Mouse (Mus musculus) MEL (cell line): ENCODE measurements at regions not wholly inside any gene's neighbourhood (a gene's known extent, or its start where the extent isn't known, plus 50 kb on each side); places are given as distances from the start of the nearest gene placed in this dataset.

Experiments used
- DNase-seq: peaks from one replicate; pipeline ENCODE4 v3.0.0; 2011; ENCODE audit warnings: low read depth, low spot score
- H3K27ac ChIP-seq: 2 replicates; pipeline ENCODE4 v1.5.1; 2012; ENCODE audit warnings: low read depth, mild to moderate bottlenecking, control low read depth, low read length, moderate library complexity; ENCODE audit not compliant: control insufficient read depth
- H3K27me3 ChIP-seq, 2 experiments: fragments of 150-350 bp in 1 of 2; sonication (generic) in 1 of 2; 2 replicates each; pipeline ENCODE4 v1.6.1; 2012; ENCODE audit warnings: low read length in 2 of 2, mild to moderate bottlenecking in 2 of 2, improper control_type of control experiment in 1 of 2, moderate library complexity in 1 of 2; ENCODE audit not compliant: insufficient read depth in 2 of 2, control insufficient read depth in 1 of 2
- H3K36me3 ChIP-seq, 2 experiments: 2 replicates each; pipeline ENCODE4 v1.6.1; 2012 to 2014; ENCODE audit warnings: low read length in 2 of 2, improper control_type of control experiment in 1 of 2, inconsistent platforms in 1 of 2, mild to moderate bottlenecking in 1 of 2; ENCODE audit not compliant: insufficient read depth in 2 of 2, control insufficient read depth in 1 of 2
- H3K4me1 ChIP-seq, 2 experiments: fragments of 150-350 bp in 1 of 2; sonication (generic) in 1 of 2; 2 replicates each; pipeline ENCODE4 v1.6.1; 2012; ENCODE audit warnings: low read length in 2 of 2, improper control_type of control experiment in 1 of 2, mild to moderate bottlenecking in 1 of 2; ENCODE audit not compliant: insufficient read depth in 2 of 2, control insufficient read depth in 1 of 2
- H3K4me3 ChIP-seq, 2 experiments: fragments of 150-350 bp in 1 of 2; sonication (generic) in 1 of 2; 2 replicates each; pipeline ENCODE4 v1.5.1; 2012; ENCODE audit warnings: low read depth in 2 of 2, low read length in 2 of 2, mild to moderate bottlenecking in 2 of 2, moderate library complexity in 2 of 2, control low read depth in 1 of 2, improper control_type of control experiment in 1 of 2; ENCODE audit not compliant: control insufficient read depth in 1 of 2, insufficient read depth in 1 of 2
- H3K79me2 ChIP-seq: 2 replicates; pipeline ENCODE4 v1.6.1; 2012; ENCODE audit warnings: mild to moderate bottlenecking, low read length, moderate library complexity; ENCODE audit not compliant: control insufficient read depth, poor library complexity, insufficient read depth
- H3K9ac ChIP-seq: 2 replicates; pipeline ENCODE4 v1.6.1; 2012; ENCODE audit warnings: low read depth, mild to moderate bottlenecking, control low read depth, low read length, moderate library complexity; ENCODE audit not compliant: control insufficient read depth, poor library complexity, severe bottlenecking
- H3K9me3 ChIP-seq: fragments of 150-350 bp; sonication (generic); replicated peaks from 2 replicates; pipeline ENCODE4 v1.6.1; 2012; ENCODE audit warnings: mild to moderate bottlenecking, low read length, improper control_type of control experiment, moderate library complexity; ENCODE audit not compliant: insufficient read depth
- BHLHE40 ChIP-seq: IDR thresholded peaks from 2 replicates; pipeline ENCODE4 v1.6.1; 2012; ENCODE audit warnings: low read depth, mild to moderate bottlenecking, inconsistent platforms, low read length, improper control_type of control experiment, borderline replicate concordance
- CTCF ChIP-seq, 3 experiments: IDR thresholded peaks in 2 of 3; conservative IDR thresholded peaks in 1 of 3; 2 replicates each; pipeline ENCODE4 v1.5.1; 2011 to 2012; ENCODE audit warnings: low read length in 3 of 3, low read depth in 2 of 3, mild to moderate bottlenecking in 2 of 3, improper control_type of control experiment in 1 of 3, inconsistent platforms in 1 of 3, mixed read lengths in 1 of 3, moderate library complexity in 1 of 3; ENCODE audit not compliant: control insufficient read depth in 1 of 3, insufficient read depth in 1 of 3, poor library complexity in 1 of 3, severe bottlenecking in 1 of 3
- E2F4 ChIP-seq: IDR thresholded peaks from 2 replicates; pipeline ENCODE4 v1.6.1; 2011; ENCODE audit warnings: low read depth, low read length, improper control_type of control experiment, borderline replicate concordance
- EP300 ChIP-seq, 2 experiments: IDR thresholded peaks; 2 replicates each; pipeline ENCODE4 v1.6.1; 2011; ENCODE audit warnings: improper control_type of control experiment in 2 of 2, low read length in 2 of 2, low read depth in 1 of 2, mild to moderate bottlenecking in 1 of 2
- ETS1 ChIP-seq: IDR thresholded peaks from 2 replicates; pipeline ENCODE4 v1.6.1; 2012; ENCODE audit warnings: low read depth, mild to moderate bottlenecking, inconsistent platforms, low read length, improper control_type of control experiment, moderate library complexity
- GATA1 ChIP-seq: IDR thresholded peaks from 2 replicates; pipeline ENCODE4 v1.6.1; 2011; ENCODE audit warnings: low read depth, low read length, improper control_type of control experiment
- HCFC1 ChIP-seq: IDR thresholded peaks from 2 replicates; pipeline ENCODE4 v1.6.1; 2012; ENCODE audit warnings: low read depth, mild to moderate bottlenecking, inconsistent platforms, low read length, improper control_type of control experiment, moderate library complexity
- JUND ChIP-seq: IDR thresholded peaks from 2 replicates; pipeline ENCODE4 v1.6.1; 2011; ENCODE audit warnings: low read depth, mild to moderate bottlenecking, improper control_type of control experiment, low read length
- MAZ ChIP-seq: IDR thresholded peaks from 2 replicates; pipeline ENCODE4 v1.6.1; 2012; ENCODE audit warnings: low read depth, mild to moderate bottlenecking, inconsistent platforms, low read length, improper control_type of control experiment
- MEF2A ChIP-seq: IDR thresholded peaks from 2 replicates; pipeline ENCODE4 v1.6.1; 2014; ENCODE audit warnings: low read depth, mild to moderate bottlenecking, inconsistent platforms, low read length, improper control_type of control experiment; ENCODE audit not compliant: poor library complexity, insufficient replicate concordance, severe bottlenecking; ENCODE audit errors: extremely low read depth
- MYB ChIP-seq: IDR thresholded peaks from 2 replicates; pipeline ENCODE4 v1.6.1; 2011; ENCODE audit warnings: mild to moderate bottlenecking, low read depth, low read length, improper control_type of control experiment
- NRF1 ChIP-seq: IDR thresholded peaks from 2 replicates; pipeline ENCODE4 v1.6.1; 2014; ENCODE audit warnings: low read depth, mild to moderate bottlenecking, inconsistent platforms, low read length, improper control_type of control experiment, moderate library complexity; ENCODE audit not compliant: poor library complexity, insufficient read depth, severe bottlenecking
- POLR2A ChIP-seq, 2 experiments: IDR thresholded peaks; 2 replicates each; pipeline ENCODE4 v1.6.1; 2011 to 2012; ENCODE audit warnings: low read length in 2 of 2, mild to moderate bottlenecking in 2 of 2, control low read depth in 1 of 2, improper control_type of control experiment in 1 of 2, low read depth in 1 of 2, moderate library complexity in 1 of 2; ENCODE audit not compliant: control insufficient read depth in 1 of 2, insufficient read depth in 1 of 2, poor library complexity in 1 of 2
- POLR2AphosphoS2 ChIP-seq: IDR thresholded peaks from 2 replicates; pipeline ENCODE4 v1.6.1; 2011; ENCODE audit warnings: low read length, improper control_type of control experiment
- POLR2AphosphoS5 ChIP-seq: IDR thresholded peaks from 2 replicates; pipeline ENCODE4 v1.6.1; 2012; ENCODE audit warnings: low read depth, borderline replicate concordance, mild to moderate bottlenecking, inconsistent platforms, low read length, moderate library complexity, mixed read lengths
- RCOR1 ChIP-seq: IDR thresholded peaks from 2 replicates; pipeline ENCODE4 v1.6.1; 2012; ENCODE audit warnings: low read depth, mild to moderate bottlenecking, inconsistent platforms, low read length, improper control_type of control experiment
- SMC3 ChIP-seq: IDR thresholded peaks from 2 replicates; pipeline ENCODE4 v1.6.1; 2011; ENCODE audit warnings: low read depth, low read length, improper control_type of control experiment
- TAL1 ChIP-seq: IDR thresholded peaks from 2 replicates; pipeline ENCODE4 v1.6.1; 2012; ENCODE audit warnings: mild to moderate bottlenecking, inconsistent platforms, low read length, moderate library complexity, mixed read lengths
- UBTF ChIP-seq: IDR thresholded peaks from 2 replicates; pipeline ENCODE4 v1.6.1; 2012; ENCODE audit warnings: low read depth, mild to moderate bottlenecking, inconsistent platforms, low read length, improper control_type of control experiment, moderate library complexity, borderline replicate concordance; ENCODE audit not compliant: insufficient read depth
- USF1 ChIP-seq: IDR thresholded peaks from 2 replicates; pipeline ENCODE4 v1.6.1; 2014; ENCODE audit warnings: low read depth, mild to moderate bottlenecking, inconsistent platforms, low read length, improper control_type of control experiment, moderate library complexity
- ZC3H11A ChIP-seq: IDR thresholded peaks from 2 replicates; pipeline ENCODE4 v1.6.1; 2012; ENCODE audit warnings: low read depth, mild to moderate bottlenecking, inconsistent platforms, low read length, improper control_type of control experiment
- ZMIZ1 ChIP-seq: IDR thresholded peaks from 2 replicates; pipeline ENCODE4 v1.6.1; 2012; ENCODE audit warnings: low read depth, mild to moderate bottlenecking, inconsistent platforms, low read length, improper control_type of control experiment, moderate library complexity

GRCm38 (mm10) chr17:50397324-50397723 lies 103.9 kb upstream of the Dazl start:
- Histone ChIP-seq H3K36me3 (peaks cover 0 to 9% of the 10 kb centered on the region in 2 experiments; a peak in 2 of 4 replicates), H3K9ac (no peak overlapping the region), H3K27me3 (no peaks in the 10 kb centered on the region), H3K4me3 (no peak overlapping the region), H3K4me1 (peaks cover 0 to 16% of the 10 kb centered on the region in 2 experiments; a peak in 2 of 4 replicates), H3K79me2 (no peaks in the 10 kb centered on the region)
- TF ChIP-seq MEF2A (no peak), POLR2AphosphoS5 (no peak), ZMIZ1 (no peak), RCOR1 (no peak), ZC3H11A (no peak), E2F4 (no peak), HCFC1 (no peak), CTCF (IDR thresholded peaks at IDR 0.05 in 2 of 3, conservative IDR thresholded peaks at IDR 0.05 in 1 of 3; ENCODE audit: control insufficient read depth in 1 of 3, insufficient read depth in 1 of 3, low read depth in 2 of 3, low read length in 3 of 3, poor library complexity in 1 of 3, severe bottlenecking in 1 of 3) (no peak), BHLHE40 (no peak), MYB (no peak), ETS1 (no peak), EP300 (IDR thresholded peaks at IDR 0.05; ENCODE audit: low read depth in 1 of 2, low read length in 2 of 2) (no peak), GATA1 (no peak), TAL1 (no peak), POLR2AphosphoS2 (no peak), NRF1 (no peak), UBTF (no peak), MAZ (no peak), SMC3 (no peak)
- TF ChIP-seq, all 39 proteins: peak for 0
- H3K9me3 ChIP-seq = no peaks in the 10 kb centered on the region
- H3K27ac ChIP-seq = no peak overlapping the region
- no peak for DNase-seq

GRCm38 (mm10) chr17:50407249-50407990 lies 101.8 kb upstream of the Plcl2 start:
- Histone ChIP-seq H3K27me3 (no peaks in the 10 kb centered on the region), H3K27ac (no peak overlapping the region), H3K9me3 (no peaks in the 10 kb centered on the region), H3K4me1 (peaks cover 2 to 19% of the 10 kb centered on the region in 2 experiments; a peak in 3 of 4 replicates), H3K9ac (no peak overlapping the region), H3K79me2 (no peaks in the 10 kb centered on the region), H3K36me3 (peaks cover 0 to 3% of the 10 kb centered on the region in 2 experiments; a peak in 1 of 4 replicates)
- no peak for DNase-seq
- no peak for TF ChIP-seq JUND
- TF ChIP-seq POLR2A (IDR thresholded peaks at IDR 0.05; ENCODE audit: control insufficient read depth in 1 of 2, insufficient read depth in 1 of 2, low read depth in 1 of 2, low read length in 2 of 2, poor library complexity in 1 of 2) = no peak
- no peak for TF ChIP-seq UBTF
- no peak for TF ChIP-seq USF1
- TF ChIP-seq ZC3H11A = no peak
- no peak for TF ChIP-seq E2F4
- TF ChIP-seq, all 39 proteins: peak for 0
- H3K4me3 ChIP-seq = no peak overlapping the region
